In genomic region chr6:89351441-89352137, GRCm38 (mm10) we compare ENCODE assay signal across 8 mouse cellular contexts. TPM values are rescaled to one million over a fixed set of nuclear protein-coding genes. Genes with fewer than 3 reads are reported as not detected.
DNase-seq lines count a peak whose midpoint lies in the region; ATAC-seq lines count a peak whose summit lies in the region.

No protein-coding gene starts in this region.

- H3K4me1 ChIP-seq in intestine, embryonic 15.5 days (replicated peaks): peaks cover 25% of the 10 kb centered on the region
- H3K4me1 ChIP-seq in stomach, embryonic 15.5 days: peaks cover 45% of the 10 kb centered on the region

- no peak overlapping the region for H3K9ac ChIP-seq in intestine, embryonic 15.5 days
- no peak overlapping the region for H3K9ac ChIP-seq in stomach, embryonic 15.5 days

- no peak overlapping the region for H3K4me3 ChIP-seq in intestine, embryonic 15.5 days (replicated peaks)
- H3K4me3 ChIP-seq in stomach, embryonic 15.5 days (replicated peaks): no peak overlapping the region

- H3K9me3 ChIP-seq in intestine, embryonic 15.5 days: no peaks in the 10 kb centered on the region
- no peaks in the 10 kb centered on the region for H3K9me3 ChIP-seq in stomach, embryonic 15.5 days

- intact Hi-C loops in left cerebral cortex, postnatal 25 days (cut with DNase I): no loop called here

- DNase-seq in gastrocnemius, adult 18-20 months (ENCODE audit: low spot score): peak; percentile 52
- DNase-seq in gastrocnemius, postnatal 4 days (ENCODE audit: low spot score in 2 of 2): no peak
- peak; percentile 60 for DNase-seq in brain, adult 2 months (ENCODE audit: low read depth, low spot score)
- peak; percentile 99 for DNase-seq in heart, adult 11 months
- peak; percentile 81 for DNase-seq in lung, postnatal 10 days
- DNase-seq in left cerebral cortex, postnatal 25 days (ENCODE audit: low spot score in 2 of 2): no peak

- H3K4me2 ChIP-seq in intestine, embryonic 15.5 days (replicated peaks): no peak overlapping the region
- peak overlapping the region; percentile 19; the same call in 1 of the 2 replicates for H3K4me2 ChIP-seq in stomach, embryonic 15.5 days

- WGBS in intestine, embryonic 15.5 days: 33% methylated on average over 5 of the region's 5 CpGs
- 22% methylated on average over 5 of the region's 5 CpGs for WGBS in stomach, embryonic 15.5 days

- peak overlapping the region; percentile 54 for H3K27ac ChIP-seq in intestine, embryonic 15.5 days
- peak overlapping the region; percentile 80 for H3K27ac ChIP-seq in stomach, embryonic 15.5 days

- H3K36me3 ChIP-seq in intestine, embryonic 15.5 days: peaks cover 13% of the 10 kb centered on the region
- peaks cover 14% of the 10 kb centered on the region for H3K36me3 ChIP-seq in stomach, embryonic 15.5 days

- no peaks in the 10 kb centered on the region for H3K27me3 ChIP-seq in intestine, embryonic 15.5 days (replicated peaks)
- no peaks in the 10 kb centered on the region for H3K27me3 ChIP-seq in stomach, embryonic 15.5 days (replicated peaks)

- peak; percentile 73 for ATAC-seq in intestine, embryonic 15.5 days
- ATAC-seq in stomach, embryonic 15.5 days (ENCODE audit: insufficient read depth, low FRiP score, low read depth): peak; percentile 69

RNA-seq across cellular contexts. Expression of gene Plxna1, which starts 10.8 kb away (rescaled TPM):
- 10 to 100 TPM; 12.2 to 12.4 TPM for total RNA-seq in gastrocnemius, adult 18-20 months (2021)
- 10 to 100 TPM; 47.6 to 48.1 TPM for total RNA-seq in gastrocnemius, postnatal 4 days (2021)
- polyA plus RNA-seq in intestine, embryonic 15.5 days (2015; fragmentation: Nextera tagmentation; extraction: Ambion mirVana): 14.7 and 17.5 TPM in 2 replicates
- 19.9 and 20.6 TPM in 2 replicates for polyA plus RNA-seq in stomach, embryonic 15.5 days (2015; fragmentation: Nextera tagmentation; extraction: Ambion mirVana)
- 10 to 100 TPM; 59.4 to 74.6 TPM for total RNA-seq in left cerebral cortex, postnatal 25 days (2021)

Comparison
In these comparisons a context has a peak if more than half of its experiments do, and no peak if none do; other contexts are left out.
1. DNase-seq: peak in gastrocnemius, adult 18-20 months (single experiment), brain, adult 2 months (single experiment), heart, adult 11 months (single experiment) and lung, postnatal 10 days (single experiment); none in gastrocnemius, postnatal 4 days (0 of 2) and left cerebral cortex, postnatal 25 days (0 of 2).